Mouse (Mus musculus) layer of hippocampus, adult 2 months (tissue): ENCODE results near the gene Lix1l. TPM values are rescaled to one million over a fixed set of nuclear protein-coding genes. Genes with fewer than 3 reads are reported as not detected.

Source experiments
- DNase-seq, 2 experiments: peaks; one replicate each; pipeline ENCODE4 v3.0.0; 2022; ENCODE audit warnings: low spot score in 2 of 2
- H3K27ac ChIP-seq: fragments of 200-600 bp; 2 replicates; pipeline ENCODE4 v1.8.1; 2022
- H3K4me3 ChIP-seq: fragments of 200-600 bp; 2 replicates; pipeline ENCODE4 v1.8.1; 2022; ENCODE audit warnings: mild to moderate bottlenecking
- CTCF ChIP-seq: fragments of 200-600 bp; conservative IDR thresholded peaks from 2 replicates; pipeline ENCODE4 v1.8.1; 2022; ENCODE audit warnings: antibody characterized with exemption, mild to moderate bottlenecking, moderate library complexity
- total RNA-seq, 2 experiments: library from RNA; stranded (reverse); gene quantifications; 2 replicates each; pipeline ENCODE4 v1.2.3; 2021

Gene Lix1l
- total RNA-seq, 2 experiments from 2014 or later, result 29.0 to 29.1 TPM

DNA sequence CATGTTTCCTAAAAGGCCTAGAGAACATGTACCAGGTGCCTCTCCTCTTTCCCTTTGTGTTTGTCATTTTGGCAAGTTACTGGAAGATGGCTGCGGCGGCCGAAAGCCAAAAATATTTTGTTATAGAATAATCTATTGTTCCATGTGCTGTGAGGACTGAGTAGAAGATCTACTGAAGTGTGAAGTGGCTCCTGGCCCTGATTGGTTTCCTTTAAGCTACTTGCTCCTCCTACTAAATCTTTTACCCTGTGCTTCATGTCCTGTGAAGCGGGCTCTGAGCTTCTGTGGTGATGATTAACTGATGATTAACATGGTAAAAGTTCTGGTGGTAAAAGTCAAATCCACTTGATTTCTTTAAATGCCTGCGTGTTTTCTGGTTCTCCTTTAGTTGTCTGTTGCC lies 66.0 kb downstream of the Lix1l start:
- no peak for TF ChIP-seq CTCF
- Histone ChIP-seq H3K4me3 (no peak overlapping the region), H3K27ac (no peak overlapping the region)
- DNase-seq, result no peak

- peak; percentile 62 for TF ChIP-seq CTCF
- Histone ChIP-seq H3K27ac (no peak overlapping the region), H3K4me3 (no peak overlapping the region)
- DNase-seq, result no peak
These were observed 66.4 kb downstream of the Lix1l start for GRCm38 (mm10) chr3:96667316-96667715.

DNA sequence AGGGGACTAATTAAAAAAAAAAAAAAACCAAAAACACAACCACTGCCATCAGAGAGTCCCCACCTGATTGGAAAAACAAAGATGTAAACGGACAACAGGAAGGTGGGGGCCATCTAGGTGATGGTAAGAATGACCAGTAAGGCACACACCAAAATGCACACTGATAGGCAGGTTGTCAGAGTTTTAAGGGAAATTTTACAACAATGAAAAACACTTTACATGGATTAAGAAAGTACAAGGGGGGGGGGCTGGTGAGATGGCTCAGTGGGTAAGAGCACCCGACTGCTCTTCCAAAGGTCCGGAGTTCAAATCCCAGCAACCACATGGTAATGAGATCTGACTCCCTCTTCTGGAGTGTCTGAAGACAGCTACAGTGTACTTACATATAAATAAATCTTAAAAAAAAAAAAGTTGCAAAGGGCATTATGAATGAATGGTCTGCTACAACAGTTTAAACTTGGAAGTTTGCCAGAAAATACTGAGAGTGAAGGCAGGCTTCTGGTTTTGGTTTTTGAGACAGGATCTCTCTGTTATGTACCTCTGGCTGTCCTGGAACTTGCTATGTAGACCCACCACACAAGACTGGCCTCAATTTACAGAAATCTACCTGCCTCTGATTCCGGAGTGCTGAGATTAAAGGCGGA lies 67.6 kb downstream of the Lix1l start:
- no peak for TF ChIP-seq CTCF
- Histone ChIP-seq H3K27ac (no peak overlapping the region), H3K4me3 (no peak overlapping the region)
- DNase-seq, result no peak

- TF ChIP-seq CTCF, result peak; percentile 55
- H3K27ac ChIP-seq, result peak within 1 kb of the TSS; percentile 70; the same call in 1 of the 2 replicates
- peak; percentile 59 to 66 for DNase-seq
- peak within 1 kb of the TSS; percentile 71 for H3K4me3 ChIP-seq
These were observed 68.9 kb downstream of the Lix1l start, which contains the start of gene Ankrd35 for GRCm38 (mm10) chr3:96669727-96670468. Gene Ankrd35, plus strand, starts transcription at chr3:96670131.

DNA sequence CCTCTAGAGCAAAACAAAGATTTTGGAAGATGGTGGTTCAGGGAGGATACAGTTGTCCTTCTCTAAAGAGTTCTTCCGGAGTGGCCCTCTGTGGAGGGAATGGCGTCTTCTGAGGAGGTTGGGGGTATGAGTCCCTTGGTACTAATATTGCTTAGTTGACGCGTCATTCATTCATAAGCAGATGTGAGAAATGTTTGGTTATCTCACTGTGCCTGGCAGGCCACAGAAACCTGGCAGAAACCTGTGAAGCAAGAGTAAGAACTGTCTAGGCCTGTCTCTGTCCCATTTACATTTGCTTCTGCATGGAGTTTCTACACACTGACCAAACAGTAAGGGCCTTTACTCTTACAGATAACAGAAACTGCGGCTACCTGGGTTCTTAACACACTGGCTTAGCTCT lies 70.6 kb downstream of the Lix1l start:
- TF ChIP-seq CTCF, result no peak
- H3K4me3 ChIP-seq, result no peak overlapping the region
- no peak overlapping the region for H3K27ac ChIP-seq
- DNase-seq, result no peak

- no peak for DNase-seq
- TF ChIP-seq CTCF, result no peak
- Histone ChIP-seq H3K4me3 (no peak overlapping the region), H3K27ac (no peak overlapping the region)
These were observed 72.6 kb downstream of the Lix1l start for GRCm38 (mm10) chr3:96673514-96673913.

- H3K4me3 ChIP-seq, result no peak overlapping the region
- no peak for TF ChIP-seq CTCF
These were observed 73.5 kb downstream of the Lix1l start for GRCm38 (mm10) chr3:96674442-96674841.

GRCm38 (mm10) chr3:96675171-96675570 lies 74.2 kb downstream of the Lix1l start:
- Histone ChIP-seq H3K4me3 (no peak overlapping the region), H3K27ac (no peak overlapping the region)
- no peak for TF ChIP-seq CTCF
- no peak for DNase-seq

More at GRCm38 (mm10) chr3:96674442-96674841, 73.5 kb downstream of the Lix1l start:
- no peak for DNase-seq
- H3K27ac ChIP-seq, result no peak overlapping the region

- no peak for TF ChIP-seq CTCF
- no peak for DNase-seq
- Histone ChIP-seq H3K27ac (no peak overlapping the region), H3K4me3 (no peak overlapping the region)
These were observed 74.7 kb downstream of the Lix1l start for GRCm38 (mm10) chr3:96675690-96676089.

Other genes starting within 250 kb of the Lix1l start
- not detected for gene BC107364, start 148.8 kb upstream of the Lix1l start, total RNA-seq
- gene Hfe2, start 76.0 kb upstream of the Lix1l start, total RNA-seq, result under 1 TPM in 1 of 2 experiments, not detected in 1; 0.23 TPM
- gene Txnip, start 43.2 kb upstream of the Lix1l start, total RNA-seq, result 10 to 100 TPM; 22.6 to 36.4 TPM
- not detected for gene Gm16253, start 24.2 kb upstream of the Lix1l start, total RNA-seq
- 10 to 100 TPM; 32.1 to 34.4 TPM for gene Polr3gl, start 7.0 kb upstream of the Lix1l start, total RNA-seq
- gene Ankrd34a, start 4.5 kb upstream of the Lix1l start, total RNA-seq, result 10 to 100 TPM; 55.2 to 56.7 TPM
- 10 to 100 TPM; 51.4 to 52.0 TPM for gene Rbm8a, start 28.8 kb downstream of the Lix1l start, total RNA-seq
- gene Pex11b, start 34.2 kb downstream of the Lix1l start, total RNA-seq, result 10 to 100 TPM; 57.1 to 59.6 TPM
- under 1 TPM; 0.12 to 0.87 TPM for gene Gm42957, start 34.3 kb downstream of the Lix1l start, total RNA-seq
- 1 to 10 TPM; 2.0 to 3.1 TPM for gene Itga10, start 44.4 kb downstream of the Lix1l start, total RNA-seq
- gene Ankrd35, start 69.0 kb downstream of the Lix1l start, total RNA-seq, result 1 to 10 TPM; 6.3 to 6.7 TPM
- 10 to 100 TPM; 32.5 to 44.4 TPM for gene Pias3, start 95.2 kb downstream of the Lix1l start, total RNA-seq
- 10 to 100 TPM; 15.0 to 16.2 TPM for gene Nudt17, start 107.4 kb downstream of the Lix1l start, total RNA-seq
- 10 to 100 TPM; 23.5 to 24.0 TPM for gene Polr3c, start 126.5 kb downstream of the Lix1l start, total RNA-seq
- gene Rnf115, start 126.5 kb downstream of the Lix1l start, total RNA-seq, result 10 to 100 TPM; 59.7 to 61.3 TPM
- gene Pdzk1, start 228.1 kb downstream of the Lix1l start, total RNA-seq, result under 1 TPM in 1 of 2 experiments, not detected in 1; 0.33 TPM
- gene Cd160, start 228.2 kb downstream of the Lix1l start, total RNA-seq, result not detected